7 mouse cellular contexts compared by ENCODE assay signal in the genomic region with DNA sequence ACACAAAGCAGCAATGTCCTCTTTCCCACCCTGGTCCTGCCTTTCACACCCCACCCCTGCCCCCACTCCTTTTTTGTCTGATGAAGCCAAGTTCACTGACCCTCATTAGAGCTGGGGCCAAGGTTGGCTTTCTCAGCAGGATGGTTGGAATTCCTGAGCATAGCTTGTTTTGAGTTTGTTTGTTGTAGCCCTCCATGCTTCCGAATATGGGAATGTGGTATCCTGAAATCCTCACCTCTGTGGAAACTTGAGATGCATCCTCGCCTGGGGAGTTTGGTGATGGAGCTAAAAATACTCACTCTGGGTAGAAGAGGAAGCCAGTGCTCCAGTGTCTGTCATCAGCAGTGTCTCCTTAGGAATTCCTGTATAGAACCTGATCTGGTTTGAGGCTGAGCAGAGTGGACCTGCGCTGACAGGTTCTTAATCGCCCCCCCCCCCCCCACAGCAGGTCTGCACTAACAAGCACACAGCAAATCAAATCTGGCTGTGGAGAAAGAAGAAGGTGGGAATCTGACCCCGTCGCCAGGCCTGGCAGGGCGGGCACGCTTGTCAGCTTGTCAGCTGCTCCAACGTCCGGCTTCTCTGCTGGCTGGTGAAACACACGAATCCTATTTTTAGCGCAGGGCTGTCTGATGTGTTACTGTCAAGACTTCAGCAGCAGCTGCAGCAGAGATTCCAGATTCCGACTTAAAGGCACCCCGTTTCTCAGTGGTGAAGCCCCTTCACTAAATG. TPM values are rescaled to one million over a fixed set of nuclear protein-coding genes. Genes with fewer than 3 reads are reported as not detected.
DNase-seq lines count a peak whose midpoint lies in the region; ATAC-seq and TF ChIP-seq lines count a peak whose summit lies in the region.

No protein-coding gene starts in this region.

- H3K4me2 ChIP-seq in forebrain, postnatal 0 days (ENCODE audit: low read depth): peak overlapping the region; percentile 21
- peak overlapping the region; percentile 27; the same call in 1 of the 2 replicates for H3K4me2 ChIP-seq in hindbrain, embryonic 12.5 days (replicated peaks)
- peak overlapping the region; percentile 17; the same call in 1 of the 2 replicates for H3K4me2 ChIP-seq in limb, embryonic 12.5 days

- H3K4me1 ChIP-seq in forebrain, postnatal 0 days (ENCODE audit: insufficient read depth): peaks cover 25% of the 10 kb centered on the region
- H3K4me1 ChIP-seq in hindbrain, embryonic 12.5 days: peaks cover 28% of the 10 kb centered on the region
- H3K4me1 ChIP-seq in limb, embryonic 12.5 days (replicated peaks): peaks cover 39% of the 10 kb centered on the region

- 16% methylated on average over 14 of the region's 14 CpGs for WGBS in forebrain, postnatal 0 days
- 26% methylated on average over 14 of the region's 14 CpGs for WGBS in hindbrain, embryonic 12.5 days
- 20% methylated on average over 14 of the region's 14 CpGs for WGBS in limb, embryonic 12.5 days

- H3K4me3 ChIP-seq in forebrain, postnatal 0 days (ENCODE audit: low read depth, low read length): no peak overlapping the region
- H3K4me3 ChIP-seq in hindbrain, embryonic 12.5 days: no peak overlapping the region
- no peak overlapping the region for H3K4me3 ChIP-seq in limb, embryonic 12.5 days (replicated peaks)

- no peaks in the 10 kb centered on the region for H3K36me3 ChIP-seq in forebrain, postnatal 0 days (ENCODE audit: insufficient read depth)
- H3K36me3 ChIP-seq in hindbrain, embryonic 12.5 days: no peaks in the 10 kb centered on the region; the same call in 1 of the 2 replicates
- H3K36me3 ChIP-seq in limb, embryonic 12.5 days: peaks cover 64% of the 10 kb centered on the region

- H3K27ac ChIP-seq in forebrain, postnatal 0 days (ENCODE audit: low read depth, low read length): peak overlapping the region; percentile 59
- peak overlapping the region; percentile 64 for H3K27ac ChIP-seq in hindbrain, embryonic 12.5 days
- H3K27ac ChIP-seq in limb, embryonic 12.5 days: peak overlapping the region; percentile 80

- 0 out of 2 replicates have a peak overlapping the region, but pooled peaks have one; percentile 28 for H3K9ac ChIP-seq in forebrain, postnatal 0 days
- H3K9ac ChIP-seq in hindbrain, embryonic 12.5 days: 0 out of 2 replicates have a peak overlapping the region, but pooled peaks have one; percentile 13
- no peak overlapping the region for H3K9ac ChIP-seq in limb, embryonic 12.5 days (replicated peaks)

- no peaks in the 10 kb centered on the region for H3K27me3 ChIP-seq in forebrain, postnatal 0 days (ENCODE audit: insufficient read depth, low read length)
- no peaks in the 10 kb centered on the region for H3K27me3 ChIP-seq in hindbrain, embryonic 12.5 days
- H3K27me3 ChIP-seq in limb, embryonic 12.5 days: no peaks in the 10 kb centered on the region

- DNase-seq in NIH3T3 (ENCODE audit: low read depth): peak; percentile 80
- DNase-seq in adrenal gland, postnatal 14 days: peak; percentile 71
- DNase-seq in forebrain, postnatal 0 days: no peak
- peak; percentile 51 for DNase-seq in neural tube, embryonic 10.5 days (ENCODE audit: extremely low spot score, low spot score)

- no peaks in the 10 kb centered on the region for H3K9me3 ChIP-seq in forebrain, postnatal 0 days (ENCODE audit: low read length)
- H3K9me3 ChIP-seq in hindbrain, embryonic 12.5 days (replicated peaks): no peaks in the 10 kb centered on the region
- H3K9me3 ChIP-seq in limb, embryonic 12.5 days: no peaks in the 10 kb centered on the region

- ATAC-seq in forebrain, postnatal 0 days: peak; percentile 46
- peak; percentile 36; the same call in 1 of the 2 replicates for ATAC-seq in hindbrain, embryonic 12.5 days (ENCODE audit: low FRiP score)
- ATAC-seq in limb, embryonic 12.5 days (ENCODE audit: insufficient number of reproducible peaks, insufficient read depth, low FRiP score, low TSS enrichment, low read depth): peak; percentile 52
- no peak for ATAC-seq in CD4-positive, CD25-positive, alpha-beta regulatory T cell, adult 4 months

- TF ChIP-seq CTCF in forebrain, postnatal 0 days (IDR thresholded peaks at IDR 0.05; ENCODE audit: low read depth): no peak

RNA-seq across cellular contexts. Expression of a gene that starts 53.4 kb away (rescaled TPM):
- 16.7 and 19.7 TPM in 2 replicates for total RNA-seq in adrenal gland, postnatal 14 days (2021)
- 18.2 and 21.9 TPM in 2 replicates for total RNA-seq in forebrain, postnatal 0 days (2014; rRNA removed)
- polyA plus RNA-seq in forebrain, postnatal 0 days (2015; fragmentation: Nextera tagmentation; extraction: Ambion mirVana): 8.8 and 14.7 TPM in 2 replicates
- 17.4 and 21.7 TPM in 2 replicates for polyA plus RNA-seq in hindbrain, embryonic 12.5 days (2016; fragmentation: Nextera tagmentation; extraction: Ambion mirVana)
- polyA plus RNA-seq in limb, embryonic 12.5 days (2016; fragmentation: Nextera tagmentation; extraction: Ambion mirVana): 27.9 and 36.4 TPM in 2 replicates
- 1 to 10 TPM; 3.3 to 6.4 TPM for polyA plus RNA-seq in CD4-positive, CD25-positive, alpha-beta regulatory T cell, adult 4 months (2017; shearing (Covaris generic))
